Mouse (Mus musculus) stomach, postnatal 0 days (tissue): ENCODE data around the gene Noa1.

Experiments used
- CTCF ChIP-seq: IDR thresholded peaks from 2 replicates; pipeline ENCODE4 v1.5.1; 2016; ENCODE audit warnings: antibody characterized with exemption, low read depth, mild to moderate bottlenecking, moderate library complexity
- EP300 ChIP-seq: optimal IDR thresholded peaks from 2 replicates; pipeline ENCODE3; 2016; ENCODE audit warnings: antibody characterized with exemption

GRCm38 (mm10) chr5:77348901-77349300, 39.0 kb upstream of the Noa1 start:
- TF ChIP-seq CTCF (no peak), EP300 (no peak)
